Mouse (Mus musculus): Measurements from ENCODE around the gene D630003M21Rik.

DNA sequence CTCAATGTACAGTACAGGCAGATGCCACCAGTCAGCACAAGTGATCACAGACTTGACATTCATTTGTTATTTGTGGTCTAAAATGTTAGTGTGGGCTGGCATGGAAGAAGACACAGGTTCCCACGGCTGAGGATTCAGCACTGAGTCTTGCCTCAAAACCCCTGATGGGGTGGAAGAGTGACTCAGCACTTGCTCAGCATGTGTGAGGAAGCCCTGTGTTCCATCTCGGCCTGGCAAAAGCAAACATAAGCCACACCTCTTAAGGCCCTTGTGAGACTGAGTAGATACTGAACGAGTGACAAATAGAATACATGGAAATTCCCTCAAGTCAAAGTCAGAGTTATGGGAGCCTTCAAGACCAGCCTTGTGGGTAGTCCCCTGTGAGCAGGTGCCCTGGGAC is 4.1 kb upstream of the D630003M21Rik start:
- TF ChIP-seq CTCF (IDR thresholded peaks at IDR 0.05; ENCODE audit: low read depth) (no peak), EP300 (IDR thresholded peaks at IDR 0.05; ENCODE audit: low read depth) (no peak)
